Mouse (Mus musculus) right cerebral cortex, adult 2 months (tissue): Measurements from ENCODE around the gene Clec3b.

ENCODE experiments used
- DNase-seq, 2 experiments: peaks; one replicate each; pipeline ENCODE4 v3.0.0; 2021 to 2022; ENCODE audit warnings: low spot score in 2 of 2

Clec3b gene

DNA sequence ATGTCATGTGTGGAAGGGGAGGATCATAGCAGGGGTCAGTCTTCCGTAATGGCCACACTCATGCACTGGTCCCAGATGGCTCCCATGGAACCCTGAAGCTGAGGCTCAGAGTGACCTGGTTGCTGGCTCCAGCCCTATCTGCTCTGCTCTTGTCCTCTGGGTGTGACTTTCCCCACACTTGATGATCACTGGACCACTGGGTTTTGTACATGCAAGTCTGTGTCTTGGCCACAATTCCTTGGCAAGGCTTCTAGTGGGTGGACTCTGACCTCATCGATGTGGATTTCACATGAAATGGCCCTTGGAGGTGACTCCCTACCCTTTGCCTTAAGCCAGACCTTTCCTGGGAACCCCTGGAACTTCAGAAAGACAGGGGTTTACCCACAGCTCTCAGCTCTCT is 2.4 kb downstream of the Clec3b start:
- no peak for DNase-seq

DNA sequence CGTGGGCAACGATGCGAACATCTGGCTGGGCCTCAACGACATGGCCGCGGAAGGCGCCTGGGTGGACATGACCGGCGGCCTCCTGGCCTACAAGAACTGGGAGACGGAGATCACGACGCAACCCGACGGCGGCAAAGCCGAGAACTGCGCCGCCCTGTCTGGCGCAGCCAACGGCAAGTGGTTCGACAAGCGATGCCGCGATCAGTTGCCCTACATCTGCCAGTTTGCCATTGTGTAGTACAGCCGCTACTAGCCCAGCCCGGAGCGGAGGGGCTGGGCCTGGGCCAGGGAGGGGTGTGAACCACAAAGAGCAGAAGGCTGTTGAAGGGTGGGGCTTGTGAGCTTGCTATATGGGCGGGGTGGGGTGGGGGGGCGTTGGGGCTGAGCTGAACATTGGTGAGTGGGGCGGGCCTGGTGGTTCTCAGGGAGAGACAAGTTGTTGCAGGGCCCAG is 6.2 kb downstream of the Clec3b start:
- DNase-seq = peak; percentile 19 to 20

DNA sequence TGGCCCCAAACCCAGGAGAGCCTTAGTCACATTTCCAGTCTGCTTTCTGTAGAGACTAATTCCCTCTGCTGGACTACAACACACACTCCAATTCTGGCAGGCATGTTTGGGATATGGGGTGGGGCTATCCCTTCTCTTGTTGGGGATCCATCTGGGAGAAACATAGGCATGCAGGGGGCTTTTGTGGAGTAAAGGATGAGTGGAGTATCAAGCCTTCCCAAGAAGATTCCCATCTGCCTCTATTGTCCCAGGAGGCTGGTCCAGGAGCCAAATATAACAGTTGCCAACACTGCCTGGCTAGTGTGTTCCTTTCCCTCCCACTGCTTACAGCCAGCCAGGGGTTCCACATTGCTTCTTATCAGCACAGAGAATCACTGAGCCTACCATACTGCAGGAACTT is 7.0 kb downstream of the Clec3b start:
- DNase-seq = no peak

DNA sequence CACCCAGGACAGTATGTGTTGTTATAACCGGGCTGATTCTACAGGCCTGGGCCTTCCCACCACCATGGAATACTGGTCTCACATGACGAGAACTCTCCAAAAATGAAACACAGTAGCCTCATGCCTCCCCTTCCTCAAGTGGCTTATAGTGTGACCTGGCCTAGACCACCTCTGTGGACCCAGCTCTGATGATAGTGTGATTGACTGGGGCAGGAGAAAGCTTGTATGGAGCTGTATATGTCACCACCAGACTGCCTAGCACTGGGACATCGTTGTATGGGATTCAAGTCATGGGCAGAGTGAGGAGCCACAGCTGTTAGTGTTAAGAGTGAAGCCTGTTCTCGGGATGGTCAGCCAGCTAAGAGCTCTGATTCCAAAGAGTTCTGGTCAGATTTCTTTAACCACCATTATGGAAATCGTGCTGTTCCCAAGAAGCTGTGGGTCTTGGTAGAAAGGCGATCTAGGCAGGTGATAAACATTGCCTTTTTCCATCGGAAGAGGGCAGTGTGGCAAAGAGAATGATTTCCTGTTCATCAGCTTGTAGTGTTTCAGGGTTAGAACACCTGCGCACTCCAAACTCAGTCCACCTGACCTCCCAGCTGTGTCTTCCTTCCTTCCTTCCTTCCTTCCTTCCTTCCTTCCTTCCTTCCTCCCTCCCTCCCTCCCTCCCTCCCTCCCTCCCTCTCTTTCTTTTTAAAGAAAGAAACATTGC is 7.5 kb downstream of the Clec3b start:
- DNase-seq = peak; percentile 53 to 64

DNA sequence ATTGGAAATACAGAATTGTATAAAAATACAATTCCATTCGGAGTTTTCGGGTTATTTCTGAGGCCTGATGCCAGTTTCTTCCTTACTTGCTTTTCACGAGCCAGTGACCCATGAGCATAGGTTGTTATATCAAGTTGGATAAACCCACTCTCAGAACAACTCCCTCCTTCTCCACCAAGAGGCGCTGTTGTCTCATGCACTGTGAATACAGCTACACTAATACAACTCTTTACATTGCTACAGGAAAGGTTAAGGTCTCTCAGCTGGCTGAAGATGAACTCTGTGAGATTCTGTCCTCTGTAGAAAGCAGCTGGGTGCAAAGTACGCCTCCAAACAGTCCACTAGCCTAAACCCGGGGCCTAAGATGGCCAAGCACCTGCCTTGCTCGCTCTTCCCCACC is 8.6 kb downstream of the Clec3b start:
- DNase-seq = peak; percentile 83 to 88

DNA sequence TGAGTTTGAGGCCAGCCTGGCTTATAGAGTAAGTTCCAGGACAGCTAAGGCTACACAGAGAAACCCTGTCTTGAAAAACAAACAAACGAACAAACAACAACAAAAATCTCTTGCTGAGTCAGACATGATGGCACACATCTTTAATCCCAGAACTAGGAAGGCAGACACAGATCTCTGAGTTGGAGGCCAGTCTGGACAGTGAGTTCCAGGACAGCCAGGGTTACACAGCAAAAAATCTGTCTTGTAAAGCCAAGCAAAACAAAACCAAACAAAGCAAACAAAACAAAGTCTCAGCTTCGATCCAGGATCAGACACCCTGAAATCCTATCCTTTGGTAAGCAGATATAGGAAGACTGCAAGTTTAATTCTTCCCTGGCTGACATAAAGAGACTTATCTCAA is 11.0 kb downstream of the Clec3b start:
- DNase-seq = no peak

DNA sequence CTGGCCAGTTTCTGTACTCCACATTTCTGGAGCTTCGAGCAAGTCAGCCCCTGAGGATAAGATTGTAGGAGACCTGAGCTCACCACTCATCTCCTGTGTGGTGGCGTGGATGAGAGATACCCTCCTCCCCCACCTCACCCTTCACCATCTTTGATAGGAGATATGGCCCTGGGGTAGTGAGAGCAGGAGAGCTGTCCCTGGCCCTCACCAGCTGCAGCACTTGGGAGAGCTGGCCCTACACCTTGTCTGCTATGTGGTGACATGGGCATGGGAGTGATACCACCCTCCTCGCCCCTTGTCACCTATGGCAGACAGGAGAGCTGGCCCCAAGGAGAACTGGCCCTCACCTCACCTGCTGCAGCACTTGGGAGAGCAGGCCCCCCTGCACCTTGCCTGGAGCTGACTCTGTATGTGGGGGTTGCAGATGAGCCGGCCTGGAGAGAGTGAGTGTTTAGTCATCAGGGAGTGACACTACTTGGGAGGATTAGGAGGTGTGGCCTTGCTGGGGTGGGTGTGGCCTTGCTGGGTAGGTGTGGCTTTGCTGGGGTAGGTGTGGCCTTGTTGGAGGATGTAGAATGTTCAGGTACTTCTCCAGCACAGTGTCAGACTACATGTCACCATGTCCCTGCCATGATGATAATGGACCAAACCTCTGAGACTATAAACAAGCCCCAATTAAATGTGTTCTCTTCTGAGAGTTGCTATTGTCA is 12.4 kb downstream of the Clec3b start:
- DNase-seq = no peak

DNA sequence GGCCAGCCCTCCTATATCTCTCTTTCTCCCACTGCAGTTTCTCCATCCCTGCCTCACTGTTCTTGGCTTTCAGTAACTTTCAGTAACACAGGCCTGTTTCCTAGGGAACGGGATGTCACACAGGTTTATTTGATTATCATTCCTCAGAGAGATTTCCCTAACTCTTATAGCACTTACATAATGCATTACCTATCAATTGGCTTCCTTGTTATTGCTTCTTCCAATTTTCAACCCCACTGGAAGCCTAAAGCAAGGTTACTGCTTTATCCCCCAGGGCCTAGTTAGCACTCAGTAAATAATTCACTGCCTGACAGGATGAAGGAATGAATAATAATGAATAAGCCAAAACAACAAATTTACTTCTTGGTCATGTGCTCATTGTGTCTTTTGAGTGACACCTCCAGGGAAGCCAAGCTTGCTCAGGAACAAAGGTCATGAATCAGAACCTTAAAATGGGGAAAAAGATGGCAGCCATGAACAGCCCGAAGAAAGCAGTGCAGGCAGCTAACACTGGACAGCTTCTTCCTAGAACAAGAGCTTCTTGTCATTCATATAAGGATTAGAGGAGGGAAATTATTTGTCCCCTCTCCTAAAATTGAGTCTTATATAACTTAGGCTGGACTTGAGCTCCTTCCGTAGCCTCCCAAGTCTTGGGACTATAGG is 15.2 kb downstream of the Clec3b start:
- no peak for DNase-seq

DNA sequence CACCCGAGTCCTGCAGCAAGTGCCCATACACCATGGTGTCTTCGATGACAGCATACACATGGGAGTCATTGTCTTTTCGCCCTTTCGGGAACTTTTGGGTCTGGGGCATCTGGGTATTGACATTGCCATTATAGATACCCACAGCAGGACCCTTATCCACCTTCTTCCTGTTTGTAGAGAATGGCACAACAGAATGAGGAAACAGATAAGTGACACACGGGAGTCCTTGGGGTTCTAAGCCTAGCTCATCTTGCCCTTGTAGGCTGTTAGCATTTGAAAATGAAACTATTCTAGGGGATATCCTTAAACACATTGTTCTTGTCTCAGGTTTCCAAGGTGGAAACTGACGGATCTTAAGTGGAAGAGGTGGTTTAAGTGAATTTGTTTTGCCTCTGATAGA is 23.0 kb downstream of the Clec3b start:
- no peak for DNase-seq

DNA sequence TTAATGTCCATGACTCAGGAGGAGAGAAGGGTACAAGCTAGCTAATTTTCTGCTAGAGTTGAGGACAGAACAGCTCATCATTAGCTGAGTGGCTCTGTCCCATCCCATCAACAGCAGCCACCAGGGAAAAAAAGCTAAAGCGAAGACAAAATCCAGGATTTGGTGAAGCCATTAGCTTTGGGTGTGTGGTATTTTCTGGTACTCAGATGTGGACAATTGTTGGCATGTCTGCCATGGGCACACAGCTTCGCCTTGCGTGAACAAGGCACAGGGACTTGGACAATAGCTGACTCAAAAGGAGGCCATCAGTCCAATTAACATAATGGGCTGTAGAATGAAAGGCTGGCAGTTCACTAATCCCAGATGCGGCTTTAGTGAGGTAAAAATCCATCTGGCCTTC is 23.6 kb downstream of the Clec3b start:
- no peak for DNase-seq

DNA sequence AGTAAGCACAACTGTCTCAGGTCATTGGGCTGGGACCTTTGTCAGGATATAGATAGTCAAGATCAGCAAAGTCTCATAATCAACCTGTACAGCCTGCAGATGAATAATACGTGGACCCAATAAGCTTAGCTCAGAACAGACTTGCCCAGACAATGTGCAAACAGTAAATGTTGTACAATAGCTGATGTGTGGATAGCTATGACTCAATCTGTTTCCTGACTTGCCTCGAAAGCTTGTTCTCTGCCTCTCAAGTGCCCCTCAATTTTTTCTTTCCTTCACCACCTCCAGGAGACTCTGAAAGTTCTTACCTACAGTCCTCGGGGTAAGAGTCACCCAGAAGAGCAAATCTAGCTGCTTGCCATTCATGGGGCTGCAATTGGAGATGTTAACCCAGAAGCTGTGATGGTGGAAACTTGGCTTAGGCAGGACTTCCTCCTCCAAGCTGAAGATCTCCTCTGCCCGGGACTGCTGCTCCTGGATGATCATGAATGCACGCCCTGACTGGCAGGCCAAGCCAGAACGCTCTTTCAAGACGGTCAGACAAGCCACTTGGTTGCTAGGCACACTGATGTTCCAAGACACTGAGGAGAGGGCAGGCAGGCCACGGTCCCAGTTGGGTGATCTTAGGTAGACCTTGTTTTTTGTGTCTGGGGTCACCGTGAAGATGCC is 26.8 kb downstream of the Clec3b start:
- DNase-seq = no peak

DNA sequence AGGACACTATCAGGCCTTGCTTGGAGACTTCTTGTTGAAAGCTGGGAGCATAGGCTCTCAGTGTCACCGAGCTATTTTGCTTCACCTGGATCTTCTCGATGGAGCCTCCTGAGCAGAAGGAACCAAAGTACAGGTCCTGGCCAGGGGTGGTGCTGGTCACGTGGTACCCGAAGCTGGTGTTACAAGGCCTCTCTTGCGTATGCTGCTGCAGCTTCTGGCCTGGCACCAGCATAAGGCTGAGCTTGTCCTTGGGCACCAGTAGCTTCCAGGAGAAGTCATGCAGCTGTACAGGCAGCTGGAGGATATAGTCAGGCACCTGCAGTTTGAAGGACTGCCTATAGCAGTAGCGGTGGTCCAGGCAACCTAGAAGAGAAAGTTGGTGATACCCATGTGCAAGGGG is 29.3 kb downstream of the Clec3b start:
- no peak for DNase-seq

DNA sequence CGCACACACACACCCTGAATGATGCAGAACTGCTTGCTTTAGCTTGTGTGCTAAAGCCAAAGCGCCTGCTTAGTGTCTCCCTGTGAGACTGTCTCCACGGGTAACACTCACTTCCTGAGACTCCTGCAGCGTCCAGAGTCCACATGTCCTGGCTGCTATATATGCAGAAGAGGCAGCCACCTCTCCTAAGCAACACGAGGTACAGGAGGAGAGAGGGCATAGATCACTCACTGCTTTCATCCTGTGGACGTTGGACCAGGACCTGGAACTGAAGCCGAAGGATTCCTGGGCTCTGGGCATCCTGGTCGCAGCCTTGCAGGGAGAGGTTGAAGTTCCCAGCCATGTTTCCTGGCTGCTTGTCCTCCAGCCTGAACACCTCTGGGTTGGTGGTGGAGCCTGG is 32.5 kb downstream of the Clec3b start:
- DNase-seq = peak; percentile 7

DNA sequence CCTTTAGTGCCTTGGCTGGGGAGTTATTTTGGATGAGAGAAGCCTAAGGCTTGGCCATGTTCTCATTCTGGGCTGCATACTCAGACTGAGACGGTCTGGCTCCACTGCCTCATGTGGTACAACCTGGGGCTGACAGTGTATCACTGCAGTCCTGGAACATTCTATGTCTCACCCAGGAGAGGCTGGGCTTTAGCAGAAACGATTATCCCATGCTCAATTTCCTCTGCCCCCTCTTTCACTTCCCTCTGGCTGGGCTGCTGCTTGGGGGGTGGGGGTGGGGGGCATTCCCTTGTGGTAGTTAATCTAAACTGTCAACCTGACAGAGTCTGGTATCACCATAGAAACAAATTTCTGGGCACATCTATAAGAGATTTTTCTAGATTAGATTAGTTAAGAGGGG is 34.8 kb downstream of the Clec3b start:
- DNase-seq = no peak

DNA sequence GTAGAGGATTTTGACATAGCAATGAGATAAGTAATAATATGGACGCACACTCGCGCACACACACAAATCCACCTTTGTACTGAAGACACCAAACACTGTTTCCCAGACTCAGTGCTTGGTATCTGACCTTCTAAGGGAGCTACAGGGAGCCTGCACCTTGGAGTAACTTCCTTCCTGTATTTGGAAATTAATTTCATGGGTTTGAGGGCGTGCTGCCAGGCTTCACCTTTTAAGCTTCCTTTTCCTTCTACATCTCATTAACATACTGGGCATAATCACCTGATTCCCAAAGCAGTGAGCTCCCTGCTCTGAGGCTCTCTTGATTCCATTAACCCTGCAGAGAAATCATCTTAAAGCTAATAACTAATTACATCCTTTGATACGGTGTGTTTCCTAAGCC is 35.4 kb downstream of the Clec3b start:
- DNase-seq = no peak

DNA sequence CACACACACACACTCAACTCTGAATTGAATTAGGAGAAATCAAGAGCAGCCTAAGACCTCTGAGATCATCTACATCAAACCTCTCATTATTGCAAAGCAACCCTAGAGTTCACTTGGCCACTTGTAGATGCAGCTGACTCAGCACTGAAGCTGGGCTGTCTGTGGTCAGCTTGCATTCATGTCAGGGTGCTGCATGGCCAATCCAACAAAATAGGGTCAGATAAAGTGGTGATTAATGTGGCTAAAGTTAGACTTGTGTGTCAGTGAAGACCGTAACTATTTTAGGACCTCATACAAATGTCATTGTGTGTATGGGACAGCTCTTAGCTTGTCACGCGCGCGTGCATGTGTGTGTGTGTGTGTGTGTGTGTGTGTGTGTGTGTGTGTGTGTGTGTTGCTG is 36.8 kb downstream of the Clec3b start:
- DNase-seq = no peak

DNA sequence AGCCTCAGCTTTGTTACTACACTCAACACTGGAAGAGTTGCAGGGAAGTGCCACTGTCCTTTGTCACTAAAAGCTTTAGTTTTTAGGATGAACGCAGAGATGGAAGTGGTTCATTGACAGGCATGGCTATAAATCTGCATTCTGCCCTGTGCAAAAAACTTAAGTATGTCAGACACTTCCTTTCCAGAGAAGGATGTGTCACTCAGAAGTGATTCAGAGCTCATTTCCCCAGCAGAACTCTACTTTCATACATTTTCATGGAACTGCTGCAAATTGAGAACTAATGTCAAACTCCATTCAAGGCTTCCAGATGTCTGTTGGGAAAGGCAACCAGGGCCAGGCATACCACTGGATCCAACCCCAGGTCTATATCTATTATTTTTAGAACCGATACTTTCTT is 37.5 kb downstream of the Clec3b start:
- no peak for DNase-seq

DNA sequence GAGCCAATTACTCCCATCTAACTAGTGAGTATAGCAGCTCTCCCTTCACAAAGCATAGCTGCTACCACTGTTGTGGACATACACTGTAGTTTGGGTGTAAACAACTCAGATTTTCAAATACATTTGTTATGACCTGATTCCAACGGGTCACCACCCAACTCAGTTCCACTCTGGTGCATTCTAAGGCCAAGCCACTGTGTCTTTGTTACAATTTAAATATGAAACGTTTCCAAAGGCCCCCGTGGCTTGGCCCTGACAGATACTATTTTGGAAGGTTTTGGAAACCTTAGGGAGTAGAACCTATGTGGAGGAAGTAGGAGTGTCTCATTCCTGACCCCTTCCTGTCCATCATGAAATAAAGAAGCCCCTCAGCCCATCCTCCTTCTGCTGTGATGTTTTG is 49.4 kb downstream of the Clec3b start:
- DNase-seq = no peak

DNA sequence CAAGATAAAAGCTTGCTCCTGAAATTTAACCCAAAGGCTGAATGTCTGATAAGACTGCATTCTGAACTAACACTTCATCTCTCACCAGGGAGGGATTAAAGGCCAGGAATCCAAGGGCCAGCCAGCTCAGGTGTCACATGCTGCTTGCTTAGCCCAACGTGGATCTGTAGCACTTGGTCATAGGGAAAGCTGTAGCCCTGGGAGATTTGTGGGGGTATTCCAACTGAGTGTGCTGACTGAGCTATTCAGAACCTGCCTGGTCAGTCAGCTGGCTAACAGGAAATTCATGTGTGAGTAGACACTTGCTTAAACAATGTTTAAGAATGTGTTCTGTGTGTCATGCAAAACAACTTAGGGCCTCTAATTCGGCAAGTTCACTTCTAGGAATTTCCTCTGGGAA is 55.8 kb downstream of the Clec3b start:
- no peak for DNase-seq

DNA sequence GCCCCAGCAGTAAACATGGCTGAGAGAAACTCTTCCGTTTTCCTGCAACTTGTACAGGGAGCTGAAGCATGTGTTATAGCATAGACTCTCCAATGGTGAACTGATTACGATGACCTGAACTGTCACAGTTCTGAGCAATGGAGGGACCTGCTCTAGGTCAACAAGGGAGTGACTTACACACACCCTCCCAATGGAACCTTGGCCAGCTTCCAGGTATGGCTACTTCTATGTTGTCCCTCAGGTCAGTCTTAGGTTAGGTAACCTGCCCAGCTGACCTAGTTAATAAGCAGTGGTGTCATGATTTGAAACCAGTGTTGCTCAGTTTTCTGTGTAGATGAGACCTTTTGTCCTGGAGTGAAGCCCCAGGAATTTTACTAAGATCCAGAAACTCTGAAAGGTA is 56.2 kb downstream of the Clec3b start:
- no peak for DNase-seq
